Mouse (Mus musculus): ENCODE results near the gene Ttc25. TPM values are rescaled to one million over a fixed set of nuclear protein-coding genes. Genes with fewer than 3 reads are reported as not detected.
"Not testable (repeated sequence)": the region's sequence is repeated elsewhere in the genome, so short reads cannot be mapped to it uniquely, and the experiment has no call there.

Ttc25 gene
- polyA plus RNA-seq, 1 experiment = not detected

DNA sequence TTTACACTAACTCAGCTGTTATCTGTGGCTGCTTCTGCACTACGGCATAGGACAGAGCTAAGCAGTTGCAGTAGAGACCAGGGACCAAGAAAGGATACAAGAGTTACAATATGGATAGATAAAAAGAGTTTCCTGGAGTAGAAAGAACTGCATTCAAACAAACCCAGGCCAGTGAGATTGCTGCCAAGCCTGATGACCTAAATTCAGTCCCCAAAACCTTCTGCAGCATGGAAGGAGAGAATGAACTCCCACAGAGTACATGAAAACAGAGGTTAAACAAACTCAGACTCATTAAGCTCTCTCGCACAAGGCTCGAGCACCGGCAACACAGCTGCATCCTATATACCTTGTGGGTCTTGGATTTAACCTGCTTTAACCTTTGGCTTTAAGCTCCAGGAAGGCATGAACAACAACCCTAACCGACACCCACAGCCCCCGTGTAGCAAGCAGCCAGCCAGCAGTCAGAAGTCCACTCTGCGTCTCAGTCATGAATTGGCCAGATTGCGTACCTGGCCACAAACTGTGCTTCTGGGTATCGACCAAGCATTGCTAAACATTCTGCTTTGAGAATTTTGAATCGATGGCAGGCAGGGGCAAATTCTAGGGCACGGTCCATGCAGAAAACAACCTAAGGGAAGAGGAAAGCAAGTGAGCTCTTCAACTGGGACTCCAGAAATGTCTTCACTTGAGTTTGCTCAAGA, 47.1 kb downstream of the Ttc25 start:
- no peak for DNase-seq (ENCODE audit: low read depth, low spot score)
- WGBS = 85% methylated on average over 11 of the region's 11 CpGs

DNA sequence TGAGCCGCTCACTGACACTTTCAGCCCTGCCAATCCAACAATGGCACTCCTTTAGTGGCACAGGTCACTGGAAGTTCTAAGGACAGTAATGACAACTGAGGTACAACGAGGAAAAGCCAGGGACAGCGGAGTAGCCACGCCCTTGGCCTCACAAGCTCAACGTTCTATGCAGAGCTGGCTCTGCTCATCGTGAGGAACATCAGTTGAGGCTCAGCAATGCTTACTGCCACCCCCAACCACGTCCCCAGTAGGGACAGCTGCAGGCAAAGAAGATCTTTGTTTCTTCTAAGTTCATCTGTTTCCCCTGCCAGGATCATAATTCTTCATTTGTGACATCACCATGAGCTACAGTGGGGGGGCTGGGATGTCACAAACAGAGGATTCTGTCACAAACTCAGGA, 49.2 kb downstream of the Ttc25 start:
- WGBS = 68% methylated on average over 7 of the region's 7 CpGs
- DNase-seq (ENCODE audit: low read depth, low spot score) = no peak

- no peak for DNase-seq (ENCODE audit: low read depth, low spot score)
- WGBS = 76% methylated on average over 4 of the region's 4 CpGs
Observed at GRCm38 (mm10) chr11:100595533-100595932, 50.1 kb downstream of the Ttc25 start.

GRCm38 (mm10) chr11:100598074-100598473, 52.7 kb downstream of the Ttc25 start:
- WGBS = 73% methylated on average over 4 of the region's 4 CpGs
- DNase-seq (ENCODE audit: low read depth, low spot score) = no peak

DNA sequence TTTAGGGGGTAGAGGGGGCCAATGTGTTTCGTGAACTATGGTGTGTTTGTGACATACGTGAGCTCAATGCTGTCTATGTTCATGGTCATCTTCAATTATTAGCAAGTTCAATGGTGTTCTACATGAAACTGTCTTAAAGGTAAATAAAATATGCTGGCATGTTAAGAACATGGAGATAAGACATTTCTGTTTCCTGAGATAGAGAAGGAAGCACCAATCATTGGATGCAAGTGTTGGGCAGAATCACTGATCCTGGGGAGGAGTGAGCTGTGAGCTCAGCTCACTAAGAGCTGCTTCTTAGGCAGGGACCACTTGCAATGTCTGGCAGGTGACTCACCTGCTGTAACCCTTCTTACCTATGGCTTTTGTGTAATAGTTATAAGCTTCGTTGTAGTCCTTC, 56.0 kb downstream of the Ttc25 start:
- 90% methylated on average over 3 of the region's 3 CpGs for WGBS
- DNase-seq (ENCODE audit: low read depth, low spot score) = no peak

DNA sequence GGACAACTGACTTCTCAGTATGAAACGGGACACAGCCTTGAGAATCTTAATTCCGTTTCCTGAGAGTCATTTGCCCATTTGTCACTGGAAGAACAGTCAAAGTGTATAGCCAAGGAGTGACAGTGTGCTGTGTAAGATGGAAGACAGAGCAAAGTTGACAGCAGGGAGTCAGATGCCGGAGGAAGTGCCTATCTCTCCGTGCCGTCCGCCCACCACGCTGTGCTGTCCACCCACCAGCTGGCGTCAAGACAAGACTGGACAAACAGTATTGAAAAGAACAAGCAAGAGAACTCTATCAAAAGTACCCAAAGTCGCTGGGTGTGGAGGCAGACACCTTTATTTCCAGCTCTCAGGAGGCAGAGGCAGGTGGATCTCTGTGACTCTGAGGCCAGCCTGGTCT, 57.7 kb downstream of the Ttc25 start:
- WGBS = 82% methylated on average over 9 of the region's 9 CpGs
- no peak for DNase-seq (ENCODE audit: low read depth, low spot score)

- 67% methylated on average over 8 of the region's 8 CpGs for WGBS
- no peak for DNase-seq (ENCODE audit: low read depth, low spot score)
Observed at GRCm38 (mm10) chr11:100603813-100604212, 58.4 kb downstream of the Ttc25 start.

DNA sequence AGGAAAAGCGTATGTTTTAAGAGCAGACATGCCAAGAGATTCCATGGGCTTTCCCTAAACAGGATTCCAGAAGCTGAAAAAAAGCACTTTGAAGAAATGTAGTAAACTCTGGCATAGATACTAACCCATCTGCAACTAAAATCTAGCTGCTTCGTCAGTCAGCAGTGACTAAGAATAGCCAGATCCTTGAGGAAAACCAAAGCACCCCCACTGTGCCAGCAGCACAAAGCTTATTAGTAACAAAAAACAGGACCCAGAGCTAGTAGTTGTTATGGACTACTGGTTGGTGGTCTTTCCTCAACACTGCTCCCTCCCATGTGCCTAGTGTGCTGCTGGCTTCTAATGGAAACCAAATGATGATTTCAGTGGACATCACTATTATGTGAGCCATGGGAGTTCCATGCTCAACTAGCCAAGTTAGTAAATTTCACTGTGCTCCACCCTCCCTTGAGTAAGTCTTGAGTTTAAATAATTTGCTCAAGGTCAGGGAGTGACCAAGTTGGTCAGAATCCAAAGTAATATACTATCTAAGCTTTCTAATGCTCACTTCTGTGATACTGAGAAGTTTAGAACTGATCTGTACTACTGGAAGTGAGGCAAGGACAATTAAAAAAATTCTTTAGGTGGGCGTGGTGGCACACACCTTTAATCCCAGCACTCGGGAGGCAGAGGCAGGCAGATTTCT, 59.1 kb downstream of the Ttc25 start:
- DNase-seq (ENCODE audit: low read depth, low spot score) = no peak
- 63% methylated on average over 4 of the region's 4 CpGs for WGBS

GRCm38 (mm10) chr11:100605451-100605850, 60.0 kb downstream of the Ttc25 start:
- 93% methylated on average over 10 of the region's 10 CpGs for WGBS
- no peak for DNase-seq (ENCODE audit: low read depth, low spot score)

DNA sequence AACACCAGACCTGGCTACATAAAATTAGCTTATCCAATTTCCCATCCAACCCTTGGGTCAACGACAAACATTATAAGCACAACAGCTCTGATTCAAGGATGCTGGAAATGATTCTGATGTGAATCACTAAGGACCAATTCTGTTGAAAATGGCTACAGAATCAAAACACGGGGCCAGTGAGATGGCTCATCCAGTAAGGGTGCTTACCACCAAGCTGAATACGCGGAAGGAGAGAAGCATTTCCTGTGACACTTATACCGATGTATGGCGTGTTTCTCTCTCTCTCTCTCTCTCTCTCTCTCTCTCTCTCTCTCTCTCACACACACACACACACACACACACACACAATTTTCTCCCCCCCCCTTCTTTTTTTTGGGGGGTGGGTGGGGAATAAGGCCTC, 61.7 kb downstream of the Ttc25 start:
- DNase-seq (ENCODE audit: low read depth, low spot score) = no peak
- WGBS = 81% methylated on average over 6 of the region's 6 CpGs

- 62% methylated on average over 4 of the region's 4 CpGs for WGBS
- DNase-seq (ENCODE audit: low read depth, low spot score) = no peak
Observed at GRCm38 (mm10) chr11:100608796-100609195, 63.4 kb downstream of the Ttc25 start.

DNA sequence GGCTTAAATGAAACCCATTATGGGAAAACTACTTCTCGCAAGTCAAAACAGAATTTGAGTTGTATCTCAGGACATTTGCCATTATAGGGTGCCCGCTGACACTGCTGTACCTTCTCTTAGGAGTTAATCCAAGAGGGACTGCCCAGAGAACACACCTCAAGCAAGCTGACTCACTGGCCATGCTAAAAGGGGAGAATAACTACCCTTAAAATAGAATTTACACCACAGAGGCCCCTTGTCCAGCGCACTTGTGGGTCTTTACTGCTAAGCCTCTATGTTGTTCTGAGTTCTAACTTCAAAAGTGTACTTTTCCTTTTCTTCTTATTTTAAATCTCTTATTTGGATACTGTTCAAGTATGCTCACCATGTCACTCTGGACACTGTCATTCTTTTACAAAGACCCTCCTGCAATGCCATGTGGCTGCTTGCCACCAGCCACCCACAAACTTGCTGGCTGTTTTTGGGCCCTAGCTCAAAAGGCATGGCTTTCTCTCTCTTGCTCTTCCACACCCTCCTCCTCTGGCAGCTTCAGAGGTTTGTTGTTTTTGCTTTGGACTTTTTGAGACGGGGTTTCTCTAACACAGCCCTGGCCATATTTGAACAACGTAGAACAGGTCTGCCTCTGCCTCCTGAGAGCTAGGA, 64.1 kb downstream of the Ttc25 start:
- WGBS = 74% methylated on average over 5 of the region's 5 CpGs
- no peak for DNase-seq (ENCODE audit: low read depth, low spot score)

DNA sequence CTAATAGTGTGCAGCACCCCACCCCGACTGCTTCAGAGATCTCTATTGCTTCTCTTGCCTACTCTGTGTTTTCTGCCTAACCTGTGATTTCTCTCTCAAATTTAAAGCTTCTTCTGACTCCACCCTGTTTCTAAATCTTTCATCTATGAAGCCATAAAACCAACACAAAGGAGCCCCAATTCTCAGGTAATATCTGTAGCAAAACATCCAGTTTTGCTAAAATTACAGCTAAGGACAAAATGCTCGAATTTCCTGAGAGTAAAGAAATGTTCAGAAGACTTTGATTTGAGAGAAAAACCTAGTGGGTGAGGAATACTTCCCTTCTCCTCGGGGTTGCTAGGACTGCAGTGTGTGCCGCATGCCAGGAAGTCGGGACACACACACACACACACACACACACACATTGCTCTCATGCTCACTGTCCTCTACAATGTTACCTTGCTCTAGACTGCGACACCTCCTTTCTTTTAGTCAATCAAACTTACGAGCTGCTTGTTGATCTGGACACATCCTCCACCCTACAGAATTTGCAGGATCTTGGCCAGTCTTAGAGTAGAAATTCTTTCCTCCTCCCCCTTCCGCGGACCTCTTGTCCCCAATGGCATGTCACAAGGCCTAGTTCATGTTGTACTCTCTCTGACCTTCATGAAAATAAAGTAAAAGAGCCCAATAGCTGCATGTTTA, 64.7 kb downstream of the Ttc25 start:
- WGBS = 55% methylated on average over 9 of the region's 9 CpGs
- DNase-seq (ENCODE audit: low read depth, low spot score) = no peak

GRCm38 (mm10) chr11:100611627-100612026, 66.2 kb downstream of the Ttc25 start:
- no peak for DNase-seq (ENCODE audit: low read depth, low spot score)
- 79% methylated on average over 6 of the region's 6 CpGs for WGBS

DNA sequence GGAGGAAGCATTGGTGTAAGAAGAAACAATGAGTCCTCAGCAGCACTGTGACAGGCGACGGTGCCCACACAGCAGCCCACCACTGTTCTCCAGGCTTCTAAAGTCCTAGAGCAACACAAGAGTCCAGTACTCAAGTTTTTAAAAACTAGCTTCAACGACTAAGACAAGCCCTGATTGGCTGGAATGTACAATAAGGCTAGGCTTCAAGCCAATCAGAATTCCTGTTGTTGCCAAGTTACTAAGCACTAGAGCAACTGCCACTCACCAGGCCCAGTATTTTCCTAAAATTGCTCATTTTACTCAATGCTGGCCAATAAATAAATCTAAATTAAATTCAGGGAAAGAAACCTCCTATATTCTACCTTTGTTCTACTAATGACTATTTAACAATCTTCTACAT, 67.8 kb downstream of the Ttc25 start:
- 61% methylated on average over 3 of the region's 3 CpGs for WGBS

DNA sequence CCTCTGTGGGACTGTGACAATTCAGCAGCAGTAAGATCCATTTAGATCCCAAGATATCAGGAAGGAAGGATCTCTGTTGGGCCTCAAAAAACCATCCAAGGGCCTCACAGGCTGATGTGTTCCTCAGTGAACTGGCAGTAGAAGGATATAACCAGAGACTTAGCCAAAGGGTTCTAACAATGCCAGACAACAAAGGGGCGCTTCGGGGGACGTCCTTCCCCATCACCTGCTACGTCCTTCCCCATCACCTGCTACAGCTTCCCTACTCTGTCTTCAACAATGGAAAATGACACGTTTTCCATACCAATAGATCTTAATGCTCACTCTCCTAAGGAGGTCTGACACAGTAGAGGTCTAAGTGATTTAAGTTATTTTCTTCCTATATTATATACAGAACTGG, 70.9 kb downstream of the Ttc25 start:
- no peak for DNase-seq (ENCODE audit: low read depth, low spot score)
- 89% methylated on average over 5 of the region's 5 CpGs for WGBS

More for the DNA sequence above, 67.8 kb downstream of the Ttc25 start:
- no peak for DNase-seq (ENCODE audit: low read depth, low spot score)

GRCm38 (mm10) chr11:100616836-100617235, 71.4 kb downstream of the Ttc25 start:
- DNase-seq (ENCODE audit: low read depth, low spot score) = not testable (repeated sequence)
- 88% methylated on average over 7 of the region's 7 CpGs for WGBS

- no peak for DNase-seq (ENCODE audit: low read depth, low spot score)
- WGBS = 36% methylated on average over 4 of the region's 4 CpGs
Observed at GRCm38 (mm10) chr11:100617480-100617879, 72.1 kb downstream of the Ttc25 start.

GRCm38 (mm10) chr11:100618761-100619484, 73.5 kb downstream of the Ttc25 start, which contains the start of gene Nkiras2:
Gene Nkiras2, plus strand, starts transcription at chr11:100619244.
- under 1% methylated on average over 36 of the region's 36 CpGs for WGBS
- DNase-seq (ENCODE audit: low read depth, low spot score) = no peak

Measured in large intestine, adult 2 months (tissue).